Mouse (Mus musculus) midbrain, embryonic 16.5 days (tissue): ENCODE data around the gene Trmt10a. TPM values are rescaled to one million over a fixed set of nuclear protein-coding genes. Genes with fewer than 3 reads are reported as not detected.

Experiments used
- ATAC-seq: fragments of 200-750 bp; cut with Nextera tagmentation; 2 replicates; pipeline ENCODE4 v1.8.0; 2017; ENCODE audit warnings: moderate TSS enrichment
- H3K27ac ChIP-seq: fragments of 300-500 bp; sonication (generic); 2 replicates; pipeline ENCODE4 v1.5.1; 2014; ENCODE audit warnings: mild to moderate bottlenecking, low read length, mixed read lengths
- H3K27me3 ChIP-seq: fragments of 300-500 bp; sonication (generic); 2 replicates; pipeline ENCODE4 v1.6.1; 2014; ENCODE audit warnings: low read depth, low read length, mixed read lengths; ENCODE audit not compliant: control insufficient read depth, insufficient read depth
- H3K36me3 ChIP-seq: fragments of 300-500 bp; sonication (generic); 2 replicates; pipeline ENCODE4 v1.6.1; 2014; ENCODE audit warnings: mild to moderate bottlenecking, low read length, moderate library complexity, mixed read lengths; ENCODE audit not compliant: control insufficient read depth, insufficient read depth
- H3K4me1 ChIP-seq: fragments of 300-500 bp; sonication (generic); 2 replicates; pipeline ENCODE4 v1.6.1; 2014; ENCODE audit warnings: mild to moderate bottlenecking, low read length, mixed read lengths; ENCODE audit not compliant: control insufficient read depth, insufficient read depth
- H3K4me2 ChIP-seq: fragments of 300-500 bp; sonication (generic); 2 replicates; pipeline ENCODE4 v1.6.1; 2014; ENCODE audit warnings: mild to moderate bottlenecking, low read length, mixed read lengths
- H3K4me3 ChIP-seq: fragments of 300-500 bp; sonication (generic); 2 replicates; pipeline ENCODE4 v1.5.1; 2014; ENCODE audit warnings: low read depth, mild to moderate bottlenecking, low read length, moderate library complexity, mixed read lengths
- H3K9ac ChIP-seq: fragments of 300-500 bp; sonication (generic); 2 replicates; pipeline ENCODE4 v1.6.1; 2014; ENCODE audit warnings: low read depth, low read length, mixed read lengths
- H3K9me3 ChIP-seq: fragments of 300-500 bp; sonication (generic); replicated peaks from 2 replicates; pipeline ENCODE4 v1.6.1; 2014; ENCODE audit warnings: mild to moderate bottlenecking, low read length, mixed read lengths; ENCODE audit not compliant: control insufficient read depth, poor library complexity, severe bottlenecking
- WGBS: fragments of 180-500 bp; shearing (Covaris S2); extraction: QIAGEN DNeasy Blood & Tissue Kit; methylation state at CpG from one replicate; pipeline ENCODE4 v1.1.7; 2014; 5-methylcytosine and 5-hydroxymethylcytosine counted together
- polyA plus RNA-seq: library from polyadenylated mRNA; unstranded; fragments of >200 nt; fragmentation: Nextera tagmentation; extraction: Ambion mirVana; gene quantifications from 2 replicates; pipeline ENCODE4 v1.2.1, GENCODE M21; 2015

Trmt10a gene
- polyA plus RNA-seq, 1 experiment from 2014 or later = 7.9 TPM

- peak overlapping the region; percentile 73 for H3K4me3 ChIP-seq
- no peaks in the 10 kb centered on the region for H3K9me3 ChIP-seq
- H3K4me2 ChIP-seq = peak overlapping the region; percentile 85
- peaks cover 11% of the 10 kb centered on the region for H3K4me1 ChIP-seq
- peak; percentile 1; the same call in 1 of the 2 replicates for ATAC-seq
- H3K9ac ChIP-seq = peak overlapping the region; percentile 79
- H3K36me3 ChIP-seq = no peaks in the 10 kb centered on the region
- peak overlapping the region; percentile 98 for H3K27ac ChIP-seq
- WGBS = under 1% methylated on average over 18 of the region's 18 CpGs
- no peaks in the 10 kb centered on the region for H3K27me3 ChIP-seq
Measured at GRCm38 (mm10) chr3:138144060-138144641, 903 bp downstream of the Trmt10a start.

GRCm38 (mm10) chr3:138144642-138145171, 1.5 kb downstream of the Trmt10a start, which contains the start of gene Mttp:
Mttp (minus strand) TSS chr3:138144968.
- peak within 1 kb of the TSS; percentile 79 for H3K9ac ChIP-seq
- WGBS = 1% methylated on average over 8 of the region's 8 CpGs
- peak within 1 kb of the TSS; percentile 85 for H3K4me2 ChIP-seq
- peaks cover 11% of the 10 kb centered on the region for H3K4me1 ChIP-seq
- peak; percentile 25; the same call in 1 of the 2 replicates for ATAC-seq
- 0 out of 2 replicates have a peak, but pooled peaks cover 3% of the 10 kb centered on the region for H3K36me3 ChIP-seq
- peak within 1 kb of the TSS; percentile 73 for H3K4me3 ChIP-seq
- H3K9me3 ChIP-seq = no peaks in the 10 kb centered on the region
- no peaks in the 10 kb centered on the region for H3K27me3 ChIP-seq
- peak within 1 kb of the TSS; percentile 98 for H3K27ac ChIP-seq

GRCm38 (mm10) chr3:138148811-138149210, 5.6 kb downstream of the Trmt10a start:
- ATAC-seq = no peak
- 92% methylated on average over 2 of the region's 2 CpGs for WGBS
- Histone ChIP-seq H3K9ac (no peak overlapping the region), H3K27ac (no peak overlapping the region), H3K4me2 (no peak overlapping the region), H3K36me3 (0 out of 2 replicates have a peak, but pooled peaks cover 3% of the 10 kb centered on the region), H3K4me1 (peaks cover 2% of the 10 kb centered on the region; the same call in 1 of the 2 replicates), H3K4me3 (no peak overlapping the region), H3K27me3 (no peaks in the 10 kb centered on the region), H3K9me3 (no peaks in the 10 kb centered on the region)

- Histone ChIP-seq H3K4me2 (no peak overlapping the region), H3K4me1 (no peaks in the 10 kb centered on the region), H3K27ac (no peak overlapping the region), H3K9ac (no peak overlapping the region), H3K36me3 (no peaks in the 10 kb centered on the region), H3K27me3 (no peaks in the 10 kb centered on the region), H3K4me3 (no peak overlapping the region), H3K9me3 (no peaks in the 10 kb centered on the region)
- 93% methylated on average over 4 of the region's 4 CpGs for WGBS
- ATAC-seq = no peak
Measured at GRCm38 (mm10) chr3:138155062-138155461, 11.8 kb downstream of the Trmt10a start.

- Histone ChIP-seq H3K9me3 (no peaks in the 10 kb centered on the region), H3K36me3 (no peaks in the 10 kb centered on the region), H3K27me3 (no peaks in the 10 kb centered on the region), H3K9ac (no peak overlapping the region), H3K4me3 (no peak overlapping the region), H3K27ac (no peak overlapping the region), H3K4me1 (no peaks in the 10 kb centered on the region), H3K4me2 (no peak overlapping the region)
- no peak for ATAC-seq
- 64% methylated on average over 10 of the region's 10 CpGs for WGBS
Measured at GRCm38 (mm10) chr3:138156651-138157050, 13.4 kb downstream of the Trmt10a start.

- Histone ChIP-seq H3K9ac (no peak overlapping the region), H3K4me1 (no peaks in the 10 kb centered on the region), H3K4me3 (no peak overlapping the region), H3K27ac (no peak overlapping the region), H3K9me3 (no peaks in the 10 kb centered on the region), H3K36me3 (no peaks in the 10 kb centered on the region), H3K4me2 (no peak overlapping the region), H3K27me3 (no peaks in the 10 kb centered on the region)
- ATAC-seq = no peak
- WGBS = 87% methylated on average over 10 of the region's 10 CpGs
Measured at GRCm38 (mm10) chr3:138161623-138162022, 18.4 kb downstream of the Trmt10a start.

GRCm38 (mm10) chr3:138162553-138163183, 19.4 kb downstream of the Trmt10a start:
- H3K4me3 ChIP-seq = no peak overlapping the region
- H3K9me3 ChIP-seq = no peaks in the 10 kb centered on the region
- H3K9ac ChIP-seq = no peak overlapping the region
- 65% methylated on average over 4 of the region's 4 CpGs for WGBS
- no peaks in the 10 kb centered on the region for H3K27me3 ChIP-seq
- H3K4me1 ChIP-seq = no peaks in the 10 kb centered on the region
- H3K36me3 ChIP-seq = no peaks in the 10 kb centered on the region
- no peak overlapping the region for H3K4me2 ChIP-seq
- H3K27ac ChIP-seq = no peak overlapping the region
- ATAC-seq = no peak; the same call in 1 of the 2 replicates

GRCm38 (mm10) chr3:138173291-138173690, 30.0 kb downstream of the Trmt10a start:
- H3K36me3 ChIP-seq = no peaks in the 10 kb centered on the region
- H3K27me3 ChIP-seq = no peaks in the 10 kb centered on the region
- no peak for ATAC-seq
- H3K4me1 ChIP-seq = no peaks in the 10 kb centered on the region
- WGBS = 78% methylated on average over 10 of the region's 10 CpGs
- H3K27ac ChIP-seq = no peak overlapping the region
- no peak overlapping the region for H3K4me2 ChIP-seq
- H3K9ac ChIP-seq = no peak overlapping the region
- no peak overlapping the region for H3K4me3 ChIP-seq
- H3K9me3 ChIP-seq = no peaks in the 10 kb centered on the region; the same call in 1 of the 2 replicates

- no peaks in the 10 kb centered on the region for H3K27me3 ChIP-seq
- no peak for ATAC-seq
Measured at GRCm38 (mm10) chr3:138175551-138175950, 32.3 kb downstream of the Trmt10a start.

More at GRCm38 (mm10) chr3:138175551-138175950, 32.3 kb downstream of the Trmt10a start:
- Histone ChIP-seq H3K4me2 (no peak overlapping the region), H3K4me3 (no peak overlapping the region), H3K9me3 (no peaks in the 10 kb centered on the region; the same call in 1 of the 2 replicates), H3K36me3 (no peaks in the 10 kb centered on the region), H3K27ac (no peak overlapping the region), H3K9ac (no peak overlapping the region), H3K4me1 (no peaks in the 10 kb centered on the region)
- WGBS = 92% methylated on average over 6 of the region's 6 CpGs
